12 mouse cellular contexts compared by ENCODE assay signal in genomic region chr1:41888213-41888612, GRCm38 (mm10).
DNase-seq lines count a peak whose midpoint lies in the region; ATAC-seq lines count a peak whose summit lies in the region.
"Had no signal": no experiment of that assay in that cellular context is flagged by ENCODE, and none has a peak within 500 bp of the region (broad histone marks: within the 10 kb centered on the region; RNA-seq: fewer than 3 reads in every experiment).

No protein-coding gene starts in this region.

- no peak overlapping the region for H3K9ac ChIP-seq in embryonic facial prominence, embryonic 12.5 days
- H3K9ac ChIP-seq in hindbrain, embryonic 14.5 days, result no peak overlapping the region
- H3K9ac ChIP-seq in midbrain, embryonic 15.5 days, result no peak overlapping the region

- no peaks in the 10 kb centered on the region for H3K36me3 ChIP-seq in embryonic facial prominence, embryonic 12.5 days
- no peaks in the 10 kb centered on the region for H3K36me3 ChIP-seq in hindbrain, embryonic 14.5 days (replicated peaks; ENCODE audit: control insufficient read depth, insufficient read depth)
- H3K36me3 ChIP-seq in midbrain, embryonic 15.5 days (replicated peaks), result no peaks in the 10 kb centered on the region

- H3K4me1 ChIP-seq in embryonic facial prominence, embryonic 12.5 days, result peaks cover 34% of the 10 kb centered on the region
- peaks cover 35% of the 10 kb centered on the region for H3K4me1 ChIP-seq in hindbrain, embryonic 14.5 days (replicated peaks; ENCODE audit: control insufficient read depth, insufficient read depth, low read length)
- peaks cover 20% of the 10 kb centered on the region for H3K4me1 ChIP-seq in midbrain, embryonic 15.5 days

- DNase-seq in cerebellum, postnatal 10 days, result peak; percentile 61 to 82
- DNase-seq in cerebellum, adult 11 months, result no peak
- peak; percentile 30 for DNase-seq in hindbrain, embryonic 14.5 days (ENCODE audit: low spot score)
- DNase-seq in spleen, postnatal 4 days (ENCODE audit: low spot score in 2 of 2), result no peak
- DNase-seq in frontal cortex, postnatal 36 days (ENCODE audit: low spot score in 2 of 2), result no peak
- DNase-seq: adrenal gland, postnatal 36 days; cerebellum, postnatal 36 days; gastrocnemius, postnatal 14 days; kidney, postnatal 25 days had no signal

- H3K4me2 ChIP-seq in embryonic facial prominence, embryonic 12.5 days (replicated peaks), result no peak overlapping the region
- H3K4me2 ChIP-seq in hindbrain, embryonic 14.5 days (replicated peaks), result no peak overlapping the region
- H3K4me2 ChIP-seq in midbrain, embryonic 15.5 days, result no peak overlapping the region

- H3K9me3 ChIP-seq in embryonic facial prominence, embryonic 12.5 days, result no peaks in the 10 kb centered on the region
- H3K9me3 ChIP-seq in hindbrain, embryonic 14.5 days (ENCODE audit: control insufficient read depth, low read length), result no peaks in the 10 kb centered on the region
- H3K9me3 ChIP-seq in midbrain, embryonic 15.5 days, result no peaks in the 10 kb centered on the region

- no peak overlapping the region for H3K4me3 ChIP-seq in embryonic facial prominence, embryonic 12.5 days
- no peak overlapping the region for H3K4me3 ChIP-seq in hindbrain, embryonic 14.5 days (replicated peaks; ENCODE audit: low read length)
- no peak overlapping the region for H3K4me3 ChIP-seq in midbrain, embryonic 15.5 days

- 2% methylated on average over 2 of the region's 2 CpGs for WGBS in embryonic facial prominence, embryonic 12.5 days
- 3% methylated on average over 2 of the region's 2 CpGs for WGBS in hindbrain, embryonic 14.5 days
- 11% methylated on average over 2 of the region's 2 CpGs for WGBS in midbrain, embryonic 15.5 days

- ATAC-seq in embryonic facial prominence, embryonic 12.5 days (ENCODE audit: insufficient number of reproducible peaks, insufficient read depth, low FRiP score, low TSS enrichment), result no peak; the same call in 1 of the 2 replicates
- ATAC-seq in hindbrain, embryonic 14.5 days (ENCODE audit: low FRiP score), result peak; percentile 69
- ATAC-seq in midbrain, embryonic 15.5 days (replicated peaks), result peak; percentile 18; the same call in 1 of the 2 replicates
- ATAC-seq in megakaryocyte progenitor cell, adult 5-6 weeks (replicated peaks; ENCODE audit: poor library complexity), result no peak

- H3K27me3 ChIP-seq in embryonic facial prominence, embryonic 12.5 days, result no peaks in the 10 kb centered on the region
- no peaks in the 10 kb centered on the region; the same call in 1 of the 2 replicates for H3K27me3 ChIP-seq in hindbrain, embryonic 14.5 days (ENCODE audit: control insufficient read depth, insufficient read depth, low read length)
- H3K27me3 ChIP-seq in midbrain, embryonic 15.5 days (replicated peaks), result no peaks in the 10 kb centered on the region

- peak overlapping the region; percentile 37; the same call in 1 of the 2 replicates for H3K27ac ChIP-seq in embryonic facial prominence, embryonic 12.5 days
- H3K27ac ChIP-seq in hindbrain, embryonic 14.5 days, result no peak overlapping the region
- no peak overlapping the region for H3K27ac ChIP-seq in midbrain, embryonic 15.5 days

Comparison
In these comparisons a context has a peak if more than half of its experiments do, and no peak if none do; other contexts are left out.
1. DNase-seq: peak in cerebellum, postnatal 10 days (2 of 2) and hindbrain, embryonic 14.5 days (single experiment); none in cerebellum, adult 11 months (single experiment), spleen, postnatal 4 days (0 of 2) and frontal cortex, postnatal 36 days (0 of 2).
2. ATAC-seq: peak in hindbrain, embryonic 14.5 days (single experiment) and midbrain, embryonic 15.5 days (single experiment); none in embryonic facial prominence, embryonic 12.5 days (single experiment) and megakaryocyte progenitor cell, adult 5-6 weeks (single experiment).